Mouse (Mus musculus) midbrain, embryonic 16.5 days (tissue): Measurements from ENCODE around the gene Stab1. TPM values are rescaled to one million over a fixed set of nuclear protein-coding genes. Genes with fewer than 3 reads are reported as not detected.

ENCODE experiments used
- ATAC-seq: fragments of 200-750 bp; cut with Nextera tagmentation; 2 replicates; pipeline ENCODE4 v1.8.0; 2017; ENCODE audit warnings: moderate TSS enrichment
- H3K27ac ChIP-seq: fragments of 300-500 bp; sonication (generic); 2 replicates; pipeline ENCODE4 v1.5.1; 2014; ENCODE audit warnings: mild to moderate bottlenecking, low read length, mixed read lengths
- H3K27me3 ChIP-seq: fragments of 300-500 bp; sonication (generic); 2 replicates; pipeline ENCODE4 v1.6.1; 2014; ENCODE audit warnings: low read depth, low read length, mixed read lengths; ENCODE audit not compliant: control insufficient read depth, insufficient read depth
- H3K36me3 ChIP-seq: fragments of 300-500 bp; sonication (generic); 2 replicates; pipeline ENCODE4 v1.6.1; 2014; ENCODE audit warnings: mild to moderate bottlenecking, low read length, moderate library complexity, mixed read lengths; ENCODE audit not compliant: control insufficient read depth, insufficient read depth
- H3K4me1 ChIP-seq: fragments of 300-500 bp; sonication (generic); 2 replicates; pipeline ENCODE4 v1.6.1; 2014; ENCODE audit warnings: mild to moderate bottlenecking, low read length, mixed read lengths; ENCODE audit not compliant: control insufficient read depth, insufficient read depth
- H3K4me2 ChIP-seq: fragments of 300-500 bp; sonication (generic); 2 replicates; pipeline ENCODE4 v1.6.1; 2014; ENCODE audit warnings: mild to moderate bottlenecking, low read length, mixed read lengths
- H3K4me3 ChIP-seq: fragments of 300-500 bp; sonication (generic); 2 replicates; pipeline ENCODE4 v1.5.1; 2014; ENCODE audit warnings: low read depth, mild to moderate bottlenecking, low read length, moderate library complexity, mixed read lengths
- H3K9ac ChIP-seq: fragments of 300-500 bp; sonication (generic); 2 replicates; pipeline ENCODE4 v1.6.1; 2014; ENCODE audit warnings: low read depth, low read length, mixed read lengths
- H3K9me3 ChIP-seq: fragments of 300-500 bp; sonication (generic); replicated peaks from 2 replicates; pipeline ENCODE4 v1.6.1; 2014; ENCODE audit warnings: mild to moderate bottlenecking, low read length, mixed read lengths; ENCODE audit not compliant: control insufficient read depth, poor library complexity, severe bottlenecking
- WGBS: fragments of 180-500 bp; shearing (Covaris S2); extraction: QIAGEN DNeasy Blood & Tissue Kit; methylation state at CpG from one replicate; pipeline ENCODE4 v1.1.7; 2014; 5-methylcytosine and 5-hydroxymethylcytosine counted together
- polyA plus RNA-seq: library from polyadenylated mRNA; unstranded; fragments of >200 nt; fragmentation: Nextera tagmentation; extraction: Ambion mirVana; gene quantifications from 2 replicates; pipeline ENCODE4 v1.2.1, GENCODE M21; 2015

Gene Stab1
- polyA plus RNA-seq, 1 experiment from 2014 or later: 15.4 TPM

GRCm38 (mm10) chr14:31125106-31126075, 43.0 kb downstream of the Stab1 start:
- Histone ChIP-seq H3K9ac (no peak overlapping the region), H3K27ac (no peak overlapping the region), H3K4me1 (peaks cover 32% of the 10 kb centered on the region), H3K4me2 (no peak overlapping the region), H3K27me3 (no peaks in the 10 kb centered on the region), H3K36me3 (peaks cover 11% of the 10 kb centered on the region), H3K4me3 (no peak overlapping the region), H3K9me3 (no peaks in the 10 kb centered on the region)
- 71% methylated on average over 9 of the region's 9 CpGs for WGBS
- no peak for ATAC-seq

- H3K36me3 ChIP-seq: peaks cover 16% of the 10 kb centered on the region
Measured at GRCm38 (mm10) chr14:31115522-31115921, 52.9 kb downstream of the Stab1 start.

GRCm38 (mm10) chr14:31114011-31114410, 54.4 kb downstream of the Stab1 start:
- no peaks in the 10 kb centered on the region for H3K4me1 ChIP-seq
- WGBS: 90% methylated on average over 3 of the region's 3 CpGs
- H3K4me2 ChIP-seq: no peak overlapping the region
- no peak overlapping the region for H3K9ac ChIP-seq
- peaks cover 14% of the 10 kb centered on the region for H3K36me3 ChIP-seq
- no peak overlapping the region for H3K27ac ChIP-seq
- no peak for ATAC-seq
- no peaks in the 10 kb centered on the region for H3K27me3 ChIP-seq
- no peaks in the 10 kb centered on the region for H3K9me3 ChIP-seq
- H3K4me3 ChIP-seq: no peak overlapping the region

More at GRCm38 (mm10) chr14:31115522-31115921, 52.9 kb downstream of the Stab1 start:
- no peak overlapping the region for H3K4me2 ChIP-seq
- no peaks in the 10 kb centered on the region for H3K4me1 ChIP-seq
- no peak overlapping the region for H3K9ac ChIP-seq
- no peaks in the 10 kb centered on the region for H3K9me3 ChIP-seq
- no peaks in the 10 kb centered on the region for H3K27me3 ChIP-seq
- ATAC-seq: no peak
- no peak overlapping the region for H3K4me3 ChIP-seq
- WGBS: 81% methylated on average over 2 of the region's 2 CpGs
- H3K27ac ChIP-seq: no peak overlapping the region

- no peak for ATAC-seq
- Histone ChIP-seq H3K36me3 (peaks cover 20% of the 10 kb centered on the region), H3K9me3 (no peaks in the 10 kb centered on the region), H3K4me2 (no peak overlapping the region), H3K27me3 (no peaks in the 10 kb centered on the region), H3K4me1 (no peaks in the 10 kb centered on the region), H3K9ac (no peak overlapping the region), H3K4me3 (no peak overlapping the region), H3K27ac (no peak overlapping the region)
- WGBS: 90% methylated on average over 5 of the region's 5 CpGs
Measured at GRCm38 (mm10) chr14:31112187-31112586, 56.3 kb downstream of the Stab1 start.

GRCm38 (mm10) chr14:31110613-31111012, 57.8 kb downstream of the Stab1 start:
- peaks cover 27% of the 10 kb centered on the region for H3K36me3 ChIP-seq
- ATAC-seq: no peak

GRCm38 (mm10) chr14:31105156-31105555, 63.3 kb downstream of the Stab1 start:
- Histone ChIP-seq H3K27me3 (no peaks in the 10 kb centered on the region), H3K4me2 (no peak overlapping the region), H3K27ac (no peak overlapping the region), H3K4me3 (no peak overlapping the region), H3K36me3 (peaks cover 29% of the 10 kb centered on the region), H3K4me1 (no peaks in the 10 kb centered on the region), H3K9ac (no peak overlapping the region), H3K9me3 (no peaks in the 10 kb centered on the region)
- 97% methylated on average over 2 of the region's 2 CpGs for WGBS
- ATAC-seq: no peak

More at GRCm38 (mm10) chr14:31110613-31111012, 57.8 kb downstream of the Stab1 start:
- H3K9me3 ChIP-seq: no peaks in the 10 kb centered on the region
- no peak overlapping the region for H3K4me3 ChIP-seq
- H3K9ac ChIP-seq: no peak overlapping the region
- H3K27me3 ChIP-seq: no peaks in the 10 kb centered on the region
- WGBS: 82% methylated on average over 3 of the region's 3 CpGs
- no peak overlapping the region for H3K27ac ChIP-seq
- no peaks in the 10 kb centered on the region for H3K4me1 ChIP-seq
- H3K4me2 ChIP-seq: no peak overlapping the region

GRCm38 (mm10) chr14:31089918-31090317, 78.5 kb downstream of the Stab1 start:
- Histone ChIP-seq H3K4me1 (no peaks in the 10 kb centered on the region), H3K27ac (no peak overlapping the region), H3K9me3 (no peaks in the 10 kb centered on the region), H3K4me3 (no peak overlapping the region), H3K9ac (no peak overlapping the region), H3K36me3 (peaks cover 37% of the 10 kb centered on the region), H3K4me2 (no peak overlapping the region), H3K27me3 (no peaks in the 10 kb centered on the region)
- no peak for ATAC-seq
- WGBS: 97% methylated on average over 1 of the region's 1 CpGs

Other genes with a start within 250 kb of the Stab1 start
- 1.1 and 2.6 TPM in 2 replicates for gene Itih3, start 244.9 kb downstream of the Stab1 start, polyA plus RNA-seq
- gene Itih1, start 225.4 kb downstream of the Stab1 start, polyA plus RNA-seq: not detected in 2 replicates
- 18.5 and 20.0 TPM in 2 replicates for gene Nek4, start 217.3 kb downstream of the Stab1 start, polyA plus RNA-seq
- 60.5 and 63.9 TPM in 2 replicates for gene Glt8d1, start 167.2 kb downstream of the Stab1 start, polyA plus RNA-seq
- 329 and 337 TPM in 2 replicates for gene Spcs1, start 167.0 kb downstream of the Stab1 start, polyA plus RNA-seq
- 118 and 128 TPM in 2 replicates for gene Pbrm1, start 149.5 kb downstream of the Stab1 start, polyA plus RNA-seq
- gene Gnl3, start 149.5 kb downstream of the Stab1 start, polyA plus RNA-seq: 46.4 and 49.3 TPM in 2 replicates
- 38.4 and 57.0 TPM in 2 replicates for gene Smim4, start 39.7 kb downstream of the Stab1 start, polyA plus RNA-seq
- gene Nt5dc2, start 37.6 kb downstream of the Stab1 start, polyA plus RNA-seq: 170 and 199 TPM in 2 replicates
- gene Tnnc1, start 39.7 kb upstream of the Stab1 start, polyA plus RNA-seq: 2.4 and 3.3 TPM in 2 replicates
- gene Nisch, start 48.3 kb upstream of the Stab1 start, polyA plus RNA-seq: 354 and 388 TPM in 2 replicates
- gene Sema3g, start 49.2 kb upstream of the Stab1 start, polyA plus RNA-seq: 0.46 and 0.61 TPM in 2 replicates
- 10.2 and 10.8 TPM in 2 replicates for gene Phf7, start 82.7 kb upstream of the Stab1 start, polyA plus RNA-seq
- 116 and 125 TPM in 2 replicates for gene Bap1, start 82.8 kb upstream of the Stab1 start, polyA plus RNA-seq
- 4.9 TPM in 2 replicates for gene Dnah1, start 155.3 kb upstream of the Stab1 start, polyA plus RNA-seq
- 88.8 and 94.5 TPM in 2 replicates for gene Capn7, start 168.0 kb upstream of the Stab1 start, polyA plus RNA-seq